Mouse (Mus musculus) yolk sac, embryonic 10.5 days (tissue): ENCODE data around the gene Gria1.

Source experiments
- DNase-seq: peaks from one replicate; pipeline ENCODE4 v3.0.0-alpha.2; 2017; ENCODE audit warnings: low spot score

Gria1 gene

DNA sequence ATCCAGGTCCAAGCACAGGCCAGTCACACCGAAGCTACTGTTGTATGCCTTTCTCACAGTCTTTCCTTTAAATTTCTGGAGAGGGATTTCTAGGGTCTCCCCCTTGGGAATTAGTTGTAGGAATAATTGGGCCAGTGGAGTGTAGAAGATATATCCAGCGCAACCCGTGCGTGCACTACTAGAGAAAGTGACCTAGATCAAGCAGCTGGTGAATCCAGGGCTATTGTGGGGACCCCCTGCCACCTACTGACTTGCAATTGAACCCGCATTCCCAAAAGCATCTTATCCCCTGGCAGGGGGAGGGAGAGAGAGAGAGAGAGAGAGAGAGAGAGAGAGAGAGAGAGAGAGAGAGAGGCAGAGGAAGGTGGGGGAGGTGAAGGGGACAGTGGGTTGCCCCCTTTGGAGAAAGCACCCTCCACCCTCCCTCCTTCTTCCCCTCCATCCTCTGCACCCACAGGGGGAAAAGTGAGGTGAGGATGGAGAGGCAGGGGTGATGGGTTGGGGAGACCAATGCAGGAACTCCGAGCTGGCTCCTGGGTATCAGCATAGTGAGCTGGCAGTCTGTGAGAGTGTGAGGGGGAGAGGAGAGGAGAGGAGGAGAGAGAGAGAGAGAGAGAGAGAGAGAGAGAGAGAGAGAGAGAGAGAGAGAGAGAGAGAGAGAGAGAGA, at the start of gene Gria1:
Gene Gria1, plus strand, starts transcription at position 364 of the 667 bp plus-strand sequence.
- no peak for DNase-seq

- DNase-seq = no peak
Observed at GRCm38 (mm10) chr11:56961751-56962150, 49.4 kb upstream of the Gria1 start.

- DNase-seq = no peak
Observed at GRCm38 (mm10) chr11:56972814-56973213, 38.4 kb upstream of the Gria1 start.

GRCm38 (mm10) chr11:56984321-56985000, 26.7 kb upstream of the Gria1 start:
- no peak for DNase-seq

- no peak for DNase-seq
Observed at GRCm38 (mm10) chr11:56985457-56985856, 25.7 kb upstream of the Gria1 start.

GRCm38 (mm10) chr11:56999601-57000001, 11.6 kb upstream of the Gria1 start:
- no peak for DNase-seq

- DNase-seq = no peak
Observed at GRCm38 (mm10) chr11:57004611-57005010, 6.6 kb upstream of the Gria1 start.

DNA sequence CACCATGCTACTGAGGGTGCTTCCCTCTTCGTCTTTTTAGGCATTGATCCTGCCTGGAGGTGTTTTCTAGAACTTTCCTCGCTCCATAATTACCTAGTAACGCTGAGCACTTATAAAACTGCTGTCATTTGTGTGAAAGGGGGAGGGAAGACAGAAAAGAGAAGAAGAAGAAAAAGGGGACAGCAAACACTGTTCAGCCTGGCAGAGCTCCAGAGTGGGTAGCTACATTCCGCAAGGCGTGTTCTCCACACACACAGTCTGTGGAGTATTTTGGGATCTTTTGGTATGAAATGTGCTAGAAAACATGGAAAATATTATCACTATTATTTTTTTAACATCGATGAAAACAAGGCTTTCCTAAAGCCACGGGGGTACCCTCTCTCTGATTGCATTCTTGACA, 5.8 kb upstream of the Gria1 start:
- no peak for DNase-seq

- DNase-seq = no peak
Observed at GRCm38 (mm10) chr11:57007790-57008189, 3.4 kb upstream of the Gria1 start.

GRCm38 (mm10) chr11:57010611-57011010, 576 bp upstream of the Gria1 start:
- DNase-seq = no peak

DNA sequence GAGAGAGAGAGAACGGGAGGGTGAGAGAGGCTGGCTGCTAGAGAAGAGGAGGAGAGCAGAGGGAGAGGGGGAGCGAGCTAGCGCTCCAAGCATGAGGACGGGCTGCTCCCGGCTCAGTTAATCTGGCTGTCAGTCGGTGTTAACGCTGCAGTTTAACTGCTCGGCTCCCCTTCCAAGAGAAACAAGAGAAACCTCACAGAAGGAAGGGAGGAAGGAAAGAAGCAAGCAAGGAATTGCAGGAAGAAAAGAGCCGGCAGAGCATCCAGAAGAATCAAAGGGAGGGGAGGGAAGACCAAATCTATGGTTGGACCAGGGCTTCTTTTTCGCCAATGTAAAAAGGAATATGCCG, 478 bp downstream of the Gria1 start:
- peak; percentile 2 for DNase-seq

DNA sequence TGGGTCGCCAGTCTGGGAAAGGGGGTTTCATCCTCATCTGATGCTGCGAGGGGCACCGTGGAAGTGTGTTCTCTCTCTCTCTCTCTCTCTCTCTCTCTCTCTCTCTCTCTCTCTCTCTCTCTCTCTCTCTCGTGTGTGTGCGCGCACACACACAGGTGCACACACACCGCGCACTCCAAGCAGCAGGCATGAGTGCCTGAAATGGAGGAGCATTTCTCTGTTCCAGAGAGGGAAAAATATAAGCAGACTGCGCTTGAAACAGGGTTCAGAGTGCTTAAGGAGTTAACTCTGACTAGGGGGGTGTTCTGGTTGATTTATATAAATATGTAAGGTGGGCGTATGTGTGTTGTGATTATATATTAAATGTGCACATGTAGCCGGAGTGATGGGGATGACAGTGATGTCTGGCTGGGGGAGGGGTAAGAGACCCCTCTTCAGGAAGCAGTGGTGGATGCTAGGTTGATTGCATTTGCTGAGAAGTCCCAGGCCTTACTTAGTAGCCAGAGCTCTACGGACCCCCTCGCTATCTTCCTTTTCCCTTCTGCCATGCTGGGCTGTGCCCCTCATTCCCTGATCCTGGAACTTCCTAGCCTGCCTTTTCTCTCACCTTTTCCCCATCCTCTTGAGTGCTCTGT, 1.2 kb downstream of the Gria1 start:
- DNase-seq = no peak

- DNase-seq = no peak
Observed at GRCm38 (mm10) chr11:57013464-57014190, 2.4 kb downstream of the Gria1 start.

- DNase-seq = no peak
Observed at GRCm38 (mm10) chr11:57014396-57014795, 3.2 kb downstream of the Gria1 start.

GRCm38 (mm10) chr11:57018536-57018935, 7.3 kb downstream of the Gria1 start:
- DNase-seq = no peak

DNA sequence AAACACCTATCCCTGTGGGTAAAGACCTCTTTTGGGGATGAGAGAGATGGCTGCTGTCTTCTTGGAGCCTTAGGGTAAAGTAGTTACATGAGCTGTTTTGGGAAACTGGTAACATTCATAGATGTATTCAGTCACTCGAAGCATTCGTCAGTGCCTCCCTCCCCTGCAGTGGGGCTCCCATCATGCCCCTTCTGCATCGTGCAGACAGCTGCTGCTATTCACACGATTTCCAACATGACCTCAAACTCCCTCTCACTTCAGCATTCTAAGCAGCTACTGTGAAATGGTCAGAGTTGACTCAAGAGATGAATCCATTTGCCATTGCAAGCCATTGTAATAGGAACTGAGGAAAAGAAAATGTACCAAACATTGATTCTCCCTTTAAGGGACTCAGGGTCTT, 11.2 kb downstream of the Gria1 start:
- DNase-seq = no peak

DNA sequence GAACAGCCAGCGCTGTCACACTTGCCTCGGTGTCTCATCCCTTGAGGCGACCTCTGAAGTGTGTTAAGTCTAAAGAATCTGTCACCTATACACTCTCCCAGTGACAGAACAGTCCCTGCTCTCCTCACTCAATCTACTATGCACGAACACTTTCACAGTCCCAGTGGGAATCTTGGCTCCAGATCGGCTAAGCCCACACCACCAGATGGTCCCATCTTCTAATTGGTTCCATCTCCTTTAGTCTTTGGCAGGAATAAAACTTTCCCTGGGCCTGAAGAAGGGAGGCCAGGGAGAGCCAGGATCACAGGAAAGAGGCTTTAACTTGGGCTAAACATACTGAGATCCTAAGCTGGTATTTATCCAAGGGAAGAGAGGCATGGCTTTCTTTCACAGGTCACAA, 19.3 kb downstream of the Gria1 start:
- DNase-seq = no peak

- DNase-seq = no peak
Observed at GRCm38 (mm10) chr11:57038807-57039206, 27.6 kb downstream of the Gria1 start.

GRCm38 (mm10) chr11:57039306-57039705, 28.1 kb downstream of the Gria1 start:
- DNase-seq = no peak

GRCm38 (mm10) chr11:57042057-57042456, 30.9 kb downstream of the Gria1 start:
- no peak for DNase-seq

DNA sequence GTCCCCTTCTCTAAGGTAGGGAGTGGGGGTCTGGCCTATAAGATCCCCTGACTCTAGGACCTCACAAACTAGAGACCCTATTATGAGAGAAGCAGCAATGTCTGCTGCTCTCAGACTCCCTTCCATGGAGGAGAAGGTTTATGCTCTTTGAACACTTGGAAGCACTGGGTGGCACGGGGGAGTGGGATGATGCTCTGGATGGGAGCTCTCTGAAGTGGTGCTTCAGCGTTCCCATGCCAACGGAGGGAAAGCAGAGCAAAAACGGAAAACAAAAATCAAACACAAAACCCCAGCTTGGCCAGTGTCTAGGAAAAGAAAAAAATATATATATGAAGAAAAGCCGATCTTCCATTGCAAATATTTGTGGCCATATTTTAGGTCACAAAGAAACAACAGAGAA, 33.0 kb downstream of the Gria1 start:
- DNase-seq = no peak

DNA sequence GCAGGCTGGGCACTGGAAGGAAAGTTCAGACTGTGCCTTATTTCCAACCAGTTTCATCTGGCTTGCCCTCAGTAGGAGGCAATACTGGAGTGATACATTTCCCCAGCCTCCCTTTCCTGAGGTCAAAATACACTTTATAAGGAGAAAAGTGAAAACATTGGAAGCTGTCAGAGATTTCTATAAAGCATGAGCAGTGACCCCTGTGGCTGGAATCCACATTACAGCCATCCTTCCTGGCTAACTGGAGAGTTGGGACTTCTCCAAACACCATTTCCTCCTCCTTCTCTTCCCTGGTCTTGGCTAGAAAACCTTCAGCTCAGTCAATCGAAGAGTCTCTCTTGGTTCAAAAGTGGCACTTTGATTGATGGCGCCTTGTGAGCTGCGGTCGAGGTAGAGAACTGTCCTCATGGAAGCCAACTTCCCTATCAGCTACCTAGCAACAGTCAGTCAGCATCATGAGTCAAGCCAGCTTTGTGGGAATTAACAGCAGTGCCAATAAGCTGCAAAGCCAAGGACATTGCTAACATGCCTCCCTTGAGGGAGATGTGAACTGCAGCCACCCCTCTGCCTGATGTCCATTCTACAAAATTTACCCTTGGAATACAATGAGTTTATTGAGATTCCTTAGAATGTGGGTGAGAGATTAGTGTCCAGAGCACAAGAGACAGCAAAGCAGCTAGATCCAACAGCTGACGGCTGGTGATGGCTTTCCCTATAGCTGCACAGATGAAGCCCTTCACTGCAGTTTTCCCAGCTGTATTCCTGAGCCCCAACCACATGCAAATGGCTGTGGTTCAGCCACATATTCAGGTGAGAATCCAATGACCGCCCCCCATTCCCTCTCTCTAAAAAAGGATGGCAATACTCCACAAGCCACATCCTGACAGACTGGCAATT, 40.7 kb downstream of the Gria1 start:
- DNase-seq = no peak
